Mouse (Mus musculus): ENCODE measurements around the gene Gjd3.

The Gjd3 gene

DNA sequence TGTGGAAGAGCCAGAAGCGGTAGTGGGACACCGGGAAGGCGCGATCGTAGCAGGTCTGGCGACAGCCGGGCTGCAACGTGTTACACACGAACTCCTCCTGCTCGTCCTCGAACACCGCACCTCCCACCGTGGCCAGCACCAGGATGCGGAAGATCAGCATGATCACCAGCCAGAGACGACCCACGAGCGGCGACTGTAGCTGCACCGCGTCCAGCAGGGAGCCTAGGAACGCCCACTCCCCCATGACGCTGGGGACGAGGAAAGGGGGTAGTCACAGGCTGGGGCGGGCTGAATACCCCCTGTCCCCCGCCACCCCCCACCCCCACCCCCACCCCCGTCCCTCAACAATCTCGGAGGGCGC is at the start of gene Gjd3:
TSS of gene Gjd3 (minus strand) at position 244 of the 361 bp plus-strand sequence.
- no peak for TF ChIP-seq GATA4 (IDR thresholded peaks at IDR 0.05; ENCODE audit: insufficient replicate concordance, low read length)

DNA sequence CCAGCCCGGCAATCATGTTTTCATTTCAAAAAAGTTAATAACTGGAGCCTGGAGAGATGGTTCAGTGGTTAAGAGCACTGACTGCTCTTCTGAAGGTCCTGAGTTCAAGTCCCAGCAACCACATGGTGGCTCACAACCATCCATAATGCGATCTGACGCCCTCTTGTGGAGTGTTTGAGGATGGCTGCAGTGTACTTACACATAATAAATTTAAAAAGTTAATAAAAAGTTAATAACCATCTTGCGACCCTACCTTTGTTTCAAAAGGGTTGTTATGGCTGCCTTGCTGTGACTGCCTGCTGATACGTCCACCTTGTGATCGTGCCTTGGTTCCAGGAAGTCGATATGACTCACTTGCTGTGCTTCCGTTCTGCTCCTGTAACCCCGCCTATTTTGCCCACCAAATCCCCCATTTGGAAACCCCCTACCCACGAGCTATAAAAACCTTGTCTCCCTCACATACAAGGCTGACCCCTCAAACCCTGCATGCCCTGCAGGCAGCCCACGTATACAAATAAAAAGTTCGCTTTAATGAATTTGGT is 44.2 kb upstream of the Gjd3 start:
- TF ChIP-seq GATA4 (IDR thresholded peaks at IDR 0.05; ENCODE audit: insufficient replicate concordance, low read length) = no peak

DNA sequence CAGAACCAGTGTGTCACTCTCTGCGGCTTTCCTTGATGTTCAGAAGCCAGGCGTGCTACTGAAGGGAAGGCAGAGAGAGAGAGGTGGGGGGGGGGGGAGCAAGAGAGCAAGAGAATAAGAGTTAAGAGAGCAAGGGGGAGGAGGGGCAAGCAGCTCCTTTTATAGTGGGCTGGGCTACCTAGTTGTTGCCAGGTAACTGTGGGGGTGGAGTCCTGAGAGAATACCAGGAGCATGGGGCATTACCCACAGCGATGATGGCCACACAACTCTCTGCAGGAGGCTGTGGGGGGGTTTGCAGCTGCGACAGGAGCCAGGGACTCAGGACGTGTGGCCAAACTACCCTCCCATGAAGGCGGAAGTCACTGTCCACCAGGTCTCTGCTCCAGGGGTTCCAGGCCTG is 43.1 kb upstream of the Gjd3 start:
- no peak for TF ChIP-seq GATA4 (IDR thresholded peaks at IDR 0.05; ENCODE audit: insufficient replicate concordance, low read length)

DNA sequence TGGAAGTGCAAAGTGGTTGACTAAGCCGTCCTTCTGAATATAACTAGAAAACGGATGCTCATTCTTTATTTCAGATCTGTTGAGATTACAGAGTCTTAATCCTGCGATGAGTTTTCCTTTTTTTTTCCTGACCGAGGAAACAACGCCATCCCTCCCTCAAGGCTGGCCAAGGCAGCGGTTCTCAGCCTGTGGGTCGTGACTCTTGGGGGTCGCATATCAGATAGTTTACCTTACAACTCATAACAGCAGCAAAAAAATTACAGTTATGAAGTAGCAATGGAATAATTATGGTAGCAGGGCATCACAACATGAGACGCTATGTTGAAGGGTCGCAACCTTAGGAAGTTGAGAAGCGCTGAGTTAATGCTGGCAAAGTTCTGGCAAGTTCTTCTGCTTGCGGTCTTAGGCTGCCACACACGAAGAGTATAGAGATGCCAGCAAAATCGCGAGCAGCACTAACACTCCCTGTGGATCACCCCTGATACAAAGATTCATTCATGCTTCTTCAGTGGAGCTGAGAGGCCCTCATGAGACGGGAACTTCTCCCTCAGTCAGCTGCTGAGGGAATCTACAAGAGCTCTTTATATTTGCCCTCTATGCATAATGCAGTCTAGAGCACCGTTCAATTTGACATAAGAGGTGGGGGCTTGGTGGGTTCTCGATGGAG is 41.8 kb upstream of the Gjd3 start:
- TF ChIP-seq GATA4 (IDR thresholded peaks at IDR 0.05; ENCODE audit: insufficient replicate concordance, low read length) = no peak

DNA sequence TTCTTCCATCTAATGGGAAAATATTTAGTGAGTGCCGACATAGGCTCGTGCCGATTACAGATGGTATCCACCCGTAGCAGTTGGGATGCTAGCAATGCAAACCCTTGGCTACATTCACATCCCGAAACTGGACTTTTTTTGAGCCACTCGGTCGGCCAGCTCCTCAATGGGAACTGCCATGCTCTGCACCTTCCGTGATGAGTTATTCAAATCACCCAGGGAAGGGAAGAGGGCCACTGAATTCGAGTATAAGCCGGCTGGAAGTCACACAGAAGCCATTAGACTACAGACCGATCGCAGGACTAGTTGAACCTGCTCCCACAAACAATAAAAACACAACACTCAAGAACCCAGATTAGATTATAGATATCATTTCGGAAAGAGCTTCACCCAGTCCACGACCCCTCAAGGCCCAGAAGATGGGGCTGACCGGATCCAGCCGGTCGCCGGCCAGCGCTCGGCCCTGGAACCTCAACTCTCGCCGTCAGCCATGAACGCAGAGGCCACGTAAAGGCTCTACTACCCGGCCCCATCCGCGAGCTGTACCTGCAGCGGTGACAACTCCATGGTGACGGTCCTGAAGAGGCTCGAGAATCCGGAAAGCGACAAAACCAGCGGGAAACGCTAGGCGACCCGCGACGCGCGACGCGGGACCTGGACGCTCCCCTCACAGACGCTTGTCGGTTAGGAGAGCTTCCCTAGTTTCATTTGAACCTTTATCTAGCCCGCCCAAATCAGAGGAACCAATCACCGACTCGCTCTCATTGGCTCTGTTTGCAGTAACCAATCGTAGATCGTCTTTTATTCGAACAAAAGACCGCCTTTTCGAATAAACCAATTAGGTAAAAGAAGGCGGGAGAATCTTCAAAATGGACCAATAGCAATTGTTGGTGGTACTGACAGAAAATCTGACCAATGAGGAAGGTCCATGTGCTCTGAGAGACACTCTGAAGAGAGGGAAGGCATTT is 41.0 kb upstream of the Gjd3 start, which contains the start of gene Top2a:
TSS of gene Top2a (minus strand) at position 690 of the 968 bp plus-strand sequence.
- TF ChIP-seq GATA4 (IDR thresholded peaks at IDR 0.05; ENCODE audit: insufficient replicate concordance, low read length) = peak; percentile 80; the same call in 1 of the 2 replicates

DNA sequence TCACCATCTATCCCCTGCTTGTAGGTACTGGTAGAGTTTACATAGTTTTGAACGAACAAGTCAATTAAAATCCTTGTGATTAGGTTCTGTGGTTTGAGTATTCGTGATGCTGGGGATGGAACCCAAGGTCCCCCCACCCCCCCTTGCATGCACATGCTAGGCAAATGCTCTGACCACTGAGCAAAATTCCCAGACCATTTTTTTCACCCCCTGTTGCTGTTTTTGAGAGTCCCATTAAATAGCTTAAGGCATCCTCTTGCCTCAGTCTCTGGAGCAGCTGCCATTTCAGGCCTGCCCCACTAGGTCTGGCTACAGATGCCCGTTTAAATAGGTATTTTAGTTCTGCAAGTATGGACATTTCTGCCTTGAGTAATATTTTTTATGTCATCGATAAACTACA is 40.3 kb upstream of the Gjd3 start:
- TF ChIP-seq GATA4 (IDR thresholded peaks at IDR 0.05; ENCODE audit: insufficient replicate concordance, low read length) = no peak

DNA sequence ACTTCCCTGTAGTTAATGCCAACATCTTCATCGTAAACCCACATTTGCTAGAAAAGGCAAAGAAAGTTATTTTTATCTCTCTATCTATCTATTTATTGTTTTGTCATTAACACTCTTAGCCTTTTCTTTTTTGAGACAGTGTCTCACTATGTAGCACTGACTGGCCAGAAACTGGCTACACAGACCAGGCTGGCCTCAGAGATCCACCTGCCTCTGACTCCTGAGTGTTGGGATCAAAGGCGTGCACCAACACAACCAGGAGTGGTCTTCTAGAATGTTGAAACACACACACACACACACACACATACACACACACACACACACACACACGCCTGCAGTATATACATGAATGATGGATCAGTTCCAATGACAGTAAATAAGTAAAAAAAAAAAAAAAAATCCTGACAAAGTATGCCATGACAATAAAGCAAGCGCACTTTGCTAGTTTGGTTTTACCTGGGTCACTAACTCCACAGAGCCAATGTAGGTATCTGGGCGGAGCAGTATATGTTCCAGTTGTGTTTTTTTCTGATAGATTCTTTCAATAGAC is 39.6 kb upstream of the Gjd3 start:
- no peak for TF ChIP-seq GATA4 (IDR thresholded peaks at IDR 0.05; ENCODE audit: insufficient replicate concordance, low read length)

DNA sequence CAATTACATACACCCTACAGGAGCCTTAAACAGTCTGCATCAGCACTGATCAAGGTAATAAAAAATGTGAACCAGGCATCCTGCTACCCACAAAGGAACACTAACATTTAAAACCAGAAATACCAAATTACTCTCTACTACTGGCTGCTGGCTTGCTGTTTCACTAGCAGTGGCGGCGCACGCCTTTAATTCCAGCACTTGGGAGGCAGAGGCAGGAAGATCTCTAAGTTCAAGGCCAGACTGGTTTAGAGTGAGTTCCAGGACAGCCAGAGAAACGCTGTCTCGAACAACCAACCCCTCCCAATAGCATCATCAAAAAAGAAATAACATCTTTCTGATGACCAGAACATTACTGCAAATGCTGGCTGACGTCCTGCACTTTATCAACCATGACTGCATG is 37.0 kb upstream of the Gjd3 start:
- no peak for TF ChIP-seq GATA4 (IDR thresholded peaks at IDR 0.05; ENCODE audit: insufficient replicate concordance, low read length)

DNA sequence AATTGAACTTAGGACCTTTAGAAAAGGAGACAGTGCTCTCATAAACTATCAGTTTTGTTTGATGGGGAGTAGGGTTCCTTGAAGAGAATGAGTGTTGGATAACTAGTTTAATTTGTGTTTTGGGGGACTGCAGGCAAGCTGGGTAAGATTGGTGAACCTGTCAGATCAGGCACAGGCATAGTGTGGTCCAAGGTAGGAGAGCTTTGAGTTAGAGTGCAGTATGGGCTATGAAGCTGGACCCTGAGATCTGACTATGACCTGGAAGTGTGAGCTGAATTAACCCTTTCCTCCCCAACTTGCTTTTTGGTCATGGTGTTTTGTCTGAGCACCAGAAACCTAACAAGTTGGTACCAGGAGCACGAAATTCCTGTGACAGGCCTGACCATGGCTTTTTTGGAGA is 31.0 kb upstream of the Gjd3 start:
- TF ChIP-seq GATA4 (IDR thresholded peaks at IDR 0.05; ENCODE audit: insufficient replicate concordance, low read length) = no peak

DNA sequence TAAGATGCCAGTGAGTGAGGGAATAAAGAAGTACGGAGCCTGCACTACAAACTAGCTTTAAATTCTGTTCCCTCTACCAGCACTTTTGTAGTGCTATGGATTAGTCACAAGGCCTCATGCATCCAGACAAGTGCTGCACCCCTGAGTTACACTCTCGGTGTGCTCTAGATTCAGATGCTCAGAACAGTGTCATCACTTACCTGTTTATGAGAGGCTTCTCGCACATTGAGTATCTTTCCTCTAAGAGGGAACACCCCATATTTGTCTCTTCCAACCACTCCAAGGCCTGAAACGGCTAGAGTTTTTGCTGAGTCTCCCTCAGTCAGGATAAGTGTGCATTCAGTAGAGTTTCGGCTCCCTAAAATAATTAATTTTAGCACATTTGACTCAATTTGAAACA is 27.9 kb upstream of the Gjd3 start:
- no peak for TF ChIP-seq GATA4 (IDR thresholded peaks at IDR 0.05; ENCODE audit: insufficient replicate concordance, low read length)

DNA sequence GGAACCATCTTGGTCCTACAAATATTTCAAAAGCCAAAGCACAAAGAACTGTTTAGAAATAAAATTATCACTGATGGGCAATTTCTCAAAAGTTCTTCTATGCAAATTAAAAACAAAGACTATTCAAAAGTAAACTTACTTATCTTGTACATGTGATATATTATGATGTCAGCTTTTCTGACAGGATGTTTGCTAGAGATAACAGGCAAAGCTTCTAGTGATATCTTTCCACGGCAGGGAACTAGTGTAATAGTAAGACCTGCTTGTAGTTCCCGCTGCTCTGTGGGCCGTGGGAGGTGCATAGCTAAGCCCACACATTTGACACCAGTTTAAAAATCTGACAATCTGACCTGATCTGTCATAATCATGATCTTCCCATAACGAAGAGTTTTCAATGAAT is 27.3 kb upstream of the Gjd3 start:
- TF ChIP-seq GATA4 (IDR thresholded peaks at IDR 0.05; ENCODE audit: insufficient replicate concordance, low read length) = no peak

DNA sequence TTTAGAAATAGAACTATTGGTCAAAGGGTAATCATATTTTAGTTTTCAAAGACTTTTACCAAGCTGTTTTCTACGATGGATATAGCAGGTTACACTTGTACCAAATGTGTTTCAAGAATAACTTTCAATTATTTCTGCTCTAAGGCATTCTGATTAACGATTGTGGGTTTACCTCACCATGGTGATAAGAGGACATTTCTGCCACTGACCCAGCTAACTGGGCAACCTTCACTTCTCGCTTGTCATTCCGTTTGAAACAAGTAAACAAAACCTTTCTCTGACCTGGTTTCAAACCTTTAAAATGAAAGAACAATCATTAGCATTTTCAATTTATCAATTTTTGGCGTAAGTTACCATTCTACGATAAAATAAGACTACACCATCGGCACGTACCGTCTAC is 24.0 kb upstream of the Gjd3 start:
- TF ChIP-seq GATA4 (IDR thresholded peaks at IDR 0.05; ENCODE audit: insufficient replicate concordance, low read length) = no peak

DNA sequence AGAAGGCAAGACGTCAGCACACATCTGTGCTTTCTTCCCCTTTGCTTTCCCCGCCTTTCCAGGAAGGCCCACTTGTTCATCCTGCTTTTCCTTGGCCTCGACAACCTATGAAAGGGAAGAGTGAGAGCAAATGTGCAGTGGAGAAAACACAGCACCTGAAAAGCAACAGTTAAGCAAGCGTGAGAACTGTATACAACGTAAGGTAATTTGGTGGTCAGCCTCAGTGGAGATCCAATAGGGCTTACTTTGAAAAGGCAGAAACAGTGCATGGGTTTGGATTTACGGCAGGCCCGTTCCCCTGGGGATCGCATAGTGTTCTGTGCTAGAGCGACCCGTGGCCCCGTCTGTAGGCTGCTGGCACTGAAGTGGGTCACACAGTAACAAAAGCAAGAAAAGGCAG is 16.4 kb upstream of the Gjd3 start:
- TF ChIP-seq GATA4 (IDR thresholded peaks at IDR 0.05; ENCODE audit: insufficient replicate concordance, low read length) = no peak

DNA sequence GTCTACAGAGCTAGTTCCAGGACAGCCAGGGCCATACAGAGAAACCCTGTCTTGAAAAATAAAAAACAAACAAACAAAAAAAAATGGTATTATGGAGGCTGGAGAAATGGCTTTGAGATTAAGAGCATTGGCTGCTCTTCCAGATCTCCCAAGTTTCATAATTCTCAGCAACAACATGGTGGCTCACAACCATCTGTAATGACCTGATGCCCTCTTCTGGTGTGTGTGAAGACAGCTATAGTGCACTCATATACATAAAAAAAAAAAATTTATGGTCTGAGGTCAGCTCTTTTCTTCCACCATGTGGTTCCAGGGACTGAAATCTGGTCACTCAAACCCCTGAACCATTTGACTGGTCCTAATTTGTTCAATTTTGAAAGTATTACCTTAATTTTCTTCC is 16.0 kb upstream of the Gjd3 start:
- TF ChIP-seq GATA4 (IDR thresholded peaks at IDR 0.05; ENCODE audit: insufficient replicate concordance, low read length) = no peak

DNA sequence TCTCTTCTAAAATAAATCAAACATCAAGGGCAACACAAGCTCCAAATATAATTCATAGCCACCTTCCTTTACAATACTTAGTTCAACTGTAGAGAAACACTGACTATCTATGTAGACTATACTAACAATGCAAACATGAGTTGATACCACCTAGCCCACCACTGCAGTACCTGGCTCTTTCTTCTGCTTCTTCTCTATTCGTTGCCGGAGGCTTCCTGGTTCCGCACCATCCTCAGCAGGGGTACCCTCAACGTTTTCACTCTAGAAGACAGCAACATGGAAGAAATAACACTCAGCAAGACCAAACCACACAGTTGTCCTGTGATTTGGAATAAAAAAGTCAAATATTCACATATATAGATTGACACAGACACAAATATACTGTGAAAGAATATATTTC is 14.8 kb upstream of the Gjd3 start:
- TF ChIP-seq GATA4 (IDR thresholded peaks at IDR 0.05; ENCODE audit: insufficient replicate concordance, low read length) = no peak

DNA sequence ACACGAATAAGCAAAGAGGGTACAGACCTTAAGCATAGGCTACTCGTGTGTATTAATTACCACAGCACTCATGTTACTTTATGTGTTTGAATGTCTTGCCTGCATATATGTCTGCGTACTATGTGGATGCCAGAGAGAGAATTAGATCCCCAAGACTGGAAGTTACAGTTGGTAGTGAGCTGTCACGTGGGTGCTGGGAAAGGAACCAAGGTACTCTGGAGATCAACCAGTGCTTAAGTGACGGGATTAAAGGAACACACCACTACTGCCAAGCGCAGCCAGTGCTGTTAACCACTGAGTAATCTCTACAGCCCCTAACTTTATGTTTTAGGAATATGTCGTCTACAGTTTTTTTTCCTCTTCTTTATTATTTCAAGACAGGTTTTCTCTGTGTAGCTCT is 13.2 kb upstream of the Gjd3 start:
- no peak for TF ChIP-seq GATA4 (IDR thresholded peaks at IDR 0.05; ENCODE audit: insufficient replicate concordance, low read length)
